Mouse (Mus musculus) C2C12 (cell line): Measurements from ENCODE around the gene Wdr1. TPM values are rescaled to one million over a fixed set of nuclear protein-coding genes. Genes with fewer than 3 reads are reported as not detected.

Experiments
- H3K27me3 ChIP-seq: one replicate; pipeline ENCODE4 v1.6.1; 2011; ENCODE audit not compliant: control insufficient read depth, insufficient read depth, insufficient read length
- H3K36me3 ChIP-seq: one replicate; pipeline ENCODE4 v1.6.1; 2011; ENCODE audit not compliant: control insufficient read depth, insufficient read depth
- H3K4me3 ChIP-seq: one replicate; pipeline ENCODE4 v1.5.1; 2011; ENCODE audit warnings: mild to moderate bottlenecking, control low read depth; ENCODE audit not compliant: poor library complexity, insufficient read depth, severe bottlenecking
- H3K79me2 ChIP-seq: one replicate; pipeline ENCODE4 v1.6.1; 2011; ENCODE audit not compliant: control insufficient read depth, insufficient read depth
- H3K79me3 ChIP-seq: one replicate; pipeline ENCODE4 v1.6.1; 2011; ENCODE audit warnings: low read depth, control low read depth
- H3ac ChIP-seq: one replicate; pipeline ENCODE3; 2011; ENCODE audit warnings: low read depth; ENCODE audit not compliant: control insufficient read depth, insufficient read length
- CEBPB ChIP-seq: IDR thresholded peaks from one replicate; pipeline ENCODE4 v1.6.1; 2011; ENCODE audit warnings: low read depth, mild to moderate bottlenecking, control low read depth, moderate library complexity
- CTCF ChIP-seq: IDR thresholded peaks from one replicate; pipeline ENCODE4 v1.5.1; 2011; ENCODE audit not compliant: control insufficient read depth, insufficient read depth, insufficient read length
- FOSL1 ChIP-seq: IDR thresholded peaks from one replicate; pipeline ENCODE4 v1.8.0; 2011; ENCODE audit warnings: mild to moderate bottlenecking, low read length; ENCODE audit not compliant: poor library complexity, insufficient read depth, severe bottlenecking
- MAX ChIP-seq: IDR thresholded peaks from one replicate; pipeline ENCODE4 v1.6.1; 2011; ENCODE audit warnings: mild to moderate bottlenecking, control low read depth
- MYOD1 ChIP-seq: IDR thresholded peaks from one replicate; pipeline ENCODE4 v1.6.1; 2011; ENCODE audit warnings: low read depth; ENCODE audit not compliant: control insufficient read depth, insufficient read length
- MYOG ChIP-seq: IDR thresholded peaks from one replicate; pipeline ENCODE4 v1.6.1; 2011; ENCODE audit not compliant: control insufficient read depth, insufficient read length; ENCODE audit errors: extremely low read depth
- USF1 ChIP-seq: IDR thresholded peaks from one replicate; pipeline ENCODE4 v1.6.1; 2011; ENCODE audit warnings: low read depth, mild to moderate bottlenecking, control low read depth, moderate library complexity
- polyA plus RNA-seq: library from polyadenylated mRNA; unstranded; fragments of >200 nt; fragmentation: generic; extraction: Trizol; gene quantifications from one replicate; pipeline ENCODE4 v1.2.1, GENCODE M21; 2012; ENCODE audit warnings: missing spikeins

Gene Wdr1
- polyA plus RNA-seq, 1 experiment: 348 TPM

- peak overlapping the region; percentile 97 for H3ac ChIP-seq
- peaks cover 42% of the 10 kb centered on the region for H3K36me3 ChIP-seq
- no peak for TF ChIP-seq MYOG
- TF ChIP-seq USF1: no peak
- TF ChIP-seq FOSL1: no peak
- TF ChIP-seq CEBPB: no peak
- TF ChIP-seq CTCF: no peak
- TF ChIP-seq MAX: no peak
- no peak for TF ChIP-seq MYOD1
- peaks cover 55% of the 10 kb centered on the region for H3K79me3 ChIP-seq
- no peaks in the 10 kb centered on the region for H3K27me3 ChIP-seq
- peaks cover 69% of the 10 kb centered on the region for H3K79me2 ChIP-seq
- H3K4me3 ChIP-seq: peak overlapping the region; percentile 90
Observed at GRCm38 (mm10) chr5:38560586-38561425, 2.2 kb downstream of the Wdr1 start.

- H3K79me2 ChIP-seq: peaks cover 86% of the 10 kb centered on the region
- no peaks in the 10 kb centered on the region for H3K27me3 ChIP-seq
- H3K4me3 ChIP-seq: no peak overlapping the region
- H3K36me3 ChIP-seq: peaks cover 57% of the 10 kb centered on the region
- TF ChIP-seq FOSL1 (no peak), MYOG (no peak), MAX (no peak), MYOD1 (no peak), CEBPB (no peak), USF1 (no peak)
- H3ac ChIP-seq: peak overlapping the region; percentile 8
- peaks cover 68% of the 10 kb centered on the region for H3K79me3 ChIP-seq
Observed at GRCm38 (mm10) chr5:38558831-38559230, 4.2 kb downstream of the Wdr1 start.

- Histone ChIP-seq H3K4me3 (no peak overlapping the region), H3K36me3 (peaks cover 65% of the 10 kb centered on the region), H3K79me3 (peaks cover 77% of the 10 kb centered on the region), H3ac (no peak overlapping the region), H3K79me2 (peaks cover 96% of the 10 kb centered on the region), H3K27me3 (no peaks in the 10 kb centered on the region)
- no peak for TF ChIP-seq CEBPB
- no peak for TF ChIP-seq MYOD1
- TF ChIP-seq MYOG: no peak
- no peak for TF ChIP-seq MAX
- no peak for TF ChIP-seq FOSL1
- TF ChIP-seq CTCF: no peak
- no peak for TF ChIP-seq USF1
Observed at GRCm38 (mm10) chr5:38557811-38558210, 5.2 kb downstream of the Wdr1 start.

GRCm38 (mm10) chr5:38556406-38556805, 6.6 kb downstream of the Wdr1 start:
- Histone ChIP-seq H3K36me3 (peaks cover 79% of the 10 kb centered on the region), H3K79me2 (peaks cover 97% of the 10 kb centered on the region), H3K4me3 (no peak overlapping the region), H3ac (no peak overlapping the region), H3K27me3 (no peaks in the 10 kb centered on the region), H3K79me3 (peaks cover 88% of the 10 kb centered on the region)
- TF ChIP-seq MYOG (no peak), MYOD1 (no peak), CTCF (no peak), CEBPB (no peak), USF1 (no peak), MAX (no peak), FOSL1 (no peak)

GRCm38 (mm10) chr5:38553953-38554352, 9.1 kb downstream of the Wdr1 start:
- no peaks in the 10 kb centered on the region for H3K27me3 ChIP-seq
- H3K4me3 ChIP-seq: no peak overlapping the region
- H3K36me3 ChIP-seq: peaks cover 88% of the 10 kb centered on the region
- peaks cover 97% of the 10 kb centered on the region for H3K79me2 ChIP-seq
- H3ac ChIP-seq: no peak overlapping the region
- H3K79me3 ChIP-seq: peaks cover 87% of the 10 kb centered on the region
- TF ChIP-seq MYOD1 (no peak), FOSL1 (peak; percentile 87), MAX (peak; percentile 15)

- no peak overlapping the region for H3ac ChIP-seq
- peaks cover 88% of the 10 kb centered on the region for H3K36me3 ChIP-seq
- peaks cover 97% of the 10 kb centered on the region for H3K79me2 ChIP-seq
- H3K79me3 ChIP-seq: peaks cover 87% of the 10 kb centered on the region
- H3K4me3 ChIP-seq: no peak overlapping the region
- TF ChIP-seq FOSL1 (no peak), USF1 (no peak), MYOD1 (no peak), MAX (no peak), CEBPB (no peak)
- H3K27me3 ChIP-seq: no peaks in the 10 kb centered on the region
Observed at GRCm38 (mm10) chr5:38553491-38553890, 9.5 kb downstream of the Wdr1 start.
